Comparison of ENCODE assay signal across 10 mouse cellular contexts in the genomic region with DNA sequence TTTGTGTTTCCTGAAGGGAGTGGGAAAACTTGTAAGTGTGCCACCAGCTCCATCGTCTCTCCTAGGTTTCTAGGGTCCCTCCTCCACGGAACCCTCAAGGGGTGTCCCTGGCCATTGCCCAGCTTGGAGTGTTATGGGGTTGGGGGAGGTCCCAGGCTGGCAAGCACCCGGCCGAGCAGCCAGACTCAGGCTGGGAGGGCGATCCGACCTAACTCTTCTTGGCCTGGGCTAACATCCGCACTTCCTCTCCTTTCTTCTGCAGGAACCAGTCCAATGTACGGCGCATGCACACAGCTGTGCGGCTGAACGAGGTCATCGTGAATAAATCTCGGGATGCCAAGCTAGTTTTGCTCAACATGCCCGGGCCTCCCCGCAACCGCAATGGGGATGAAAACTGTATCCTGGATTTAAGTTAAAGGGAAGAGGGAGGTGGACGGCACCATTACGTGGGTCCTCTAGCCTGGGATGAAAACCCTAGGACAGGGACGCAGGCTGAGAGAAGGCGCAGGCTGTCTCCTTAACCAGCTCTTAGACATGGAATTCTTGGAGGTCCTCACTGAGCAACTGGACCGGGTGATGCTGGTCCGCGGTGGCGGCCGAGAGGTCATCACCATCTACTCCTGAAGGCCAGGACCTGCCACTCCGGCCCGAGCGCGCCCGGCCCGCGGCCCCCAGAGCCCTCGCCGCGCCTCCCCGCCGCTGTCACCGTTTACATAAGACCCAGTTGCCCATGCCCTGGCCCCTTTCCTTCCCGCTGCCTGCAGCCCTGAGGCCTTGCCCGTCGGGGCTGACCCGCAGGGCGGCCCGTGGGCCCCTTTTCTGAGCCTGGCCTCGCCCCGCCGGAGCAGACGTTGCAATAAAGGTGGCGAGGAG. TPM values are rescaled to one million over a fixed set of nuclear protein-coding genes. Genes with fewer than 3 reads are reported as not detected.
A peak's percentile ranks its signal among the peaks of the same experiment; 100 is the strongest.
DNase-seq lines count a peak whose midpoint lies in the region; ATAC-seq lines count a peak whose summit lies in the region.
"Had no signal": no experiment of that assay in that cellular context is flagged by ENCODE, and none has a peak within 500 bp of the region (broad histone marks: within the 10 kb centered on the region; RNA-seq: fewer than 3 reads in every experiment).

No protein-coding gene starts in this region.

- 15% methylated on average over 49 of the region's 49 CpGs for WGBS in hindbrain, embryonic 12.5 days

- H3K36me3 ChIP-seq in hindbrain, embryonic 12.5 days: peaks cover 46% of the 10 kb centered on the region

- H3K4me2 ChIP-seq in hindbrain, embryonic 12.5 days (replicated peaks): peak overlapping the region; percentile 51

- peak overlapping the region; percentile 27 for H3K4me3 ChIP-seq in hindbrain, embryonic 12.5 days
- H3K4me3 ChIP-seq: erythroblast, embryonic 14.5 days had no signal

- DNase-seq in cerebellum, postnatal 25 days: peak; percentile 37 to 52
- no peak for DNase-seq in cerebellum, postnatal 36 days
- DNase-seq in embryo, embryonic 10.5 days (ENCODE audit: low spot score): peak; percentile 15
- peak; percentile 3 for DNase-seq in lung, postnatal 14 days
- no peak for DNase-seq in B cell, adult 2 months
- DNase-seq in layer of hippocampus, postnatal 10 days (ENCODE audit: low spot score in 2 of 2): no peak
- DNase-seq in layer of hippocampus, adult 11-12 months (ENCODE audit: low spot score): no peak

- no peak overlapping the region for H3K27ac ChIP-seq in hindbrain, embryonic 12.5 days

- peaks cover 20% of the 10 kb centered on the region for H3K4me1 ChIP-seq in hindbrain, embryonic 12.5 days

- ATAC-seq in hindbrain, embryonic 12.5 days (ENCODE audit: low FRiP score): peak; percentile 7; the same call in 1 of the 2 replicates

- H3K9me3 ChIP-seq in hindbrain, embryonic 12.5 days (replicated peaks): no peaks in the 10 kb centered on the region

- H3K9ac ChIP-seq in hindbrain, embryonic 12.5 days: peak overlapping the region; percentile 55

- H3K27me3 ChIP-seq in hindbrain, embryonic 12.5 days: peaks cover 49% of the 10 kb centered on the region
- H3K27me3 ChIP-seq: CH12.LX had no signal

RNA-seq across cellular contexts. Expression of a gene that starts 36.5 kb away (rescaled TPM):
- polyA plus RNA-seq in hindbrain, embryonic 12.5 days (2016; fragmentation: Nextera tagmentation; extraction: Ambion mirVana): 12.7 and 16.1 TPM in 2 replicates
- total RNA-seq in layer of hippocampus, postnatal 10 days (2021): 100 to 1,000 TPM; 252 to 272 TPM
- polyA plus RNA-seq: erythroblast, embryonic 14.5 days had no signal

RNA-seq across cellular contexts. Expression of a gene that starts 37.6 kb away (rescaled TPM):
- polyA plus RNA-seq in hindbrain, embryonic 12.5 days (2016; fragmentation: Nextera tagmentation; extraction: Ambion mirVana): 126 and 129 TPM in 2 replicates
- 10 to 100 TPM; 55.8 to 57.6 TPM for total RNA-seq in layer of hippocampus, postnatal 10 days (2021)

RNA-seq across cellular contexts. Expression of a gene that starts 56.5 kb away (rescaled TPM):
- 5.7 and 7.2 TPM in 2 replicates for polyA plus RNA-seq in hindbrain, embryonic 12.5 days (2016; fragmentation: Nextera tagmentation; extraction: Ambion mirVana)
- total RNA-seq in layer of hippocampus, postnatal 10 days (2021): 1 to 10 TPM; 2.8 TPM
- total RNA-seq: CH12.LX had no signal
- polyA plus RNA-seq: erythroblast, embryonic 14.5 days had no signal

RNA-seq across cellular contexts. Expression of a gene that starts 58.3 kb away (rescaled TPM):
- polyA plus RNA-seq in hindbrain, embryonic 12.5 days (2016; fragmentation: Nextera tagmentation; extraction: Ambion mirVana): 5.4 and 6.8 TPM in 2 replicates
- total RNA-seq in layer of hippocampus, postnatal 10 days (2021): 1 to 10 TPM; 1.5 to 3.8 TPM

Comparison
In these comparisons a context has a peak if more than half of its experiments do, and no peak if none do; other contexts are left out.
1. DNase-seq: peak in cerebellum, postnatal 25 days (2 of 2), embryo, embryonic 10.5 days (single experiment) and lung, postnatal 14 days (single experiment); none in cerebellum, postnatal 36 days (0 of 2), B cell, adult 2 months (0 of 2), layer of hippocampus, postnatal 10 days (0 of 2) and layer of hippocampus, adult 11-12 months (single experiment).